Mouse (Mus musculus) liver, adult 2 months (tissue): ENCODE measurements around the gene Mindy1. TPM values are rescaled to one million over a fixed set of nuclear protein-coding genes. Genes with fewer than 3 reads are reported as not detected.

Experiments used
- polyA plus RNA-seq: library from polyadenylated mRNA; depleted of rRNA; stranded (reverse); fragments of >200 nt; gene quantifications from 2 replicates; pipeline ENCODE4 v1.2.3, GENCODE M21; 2012; rRNA removed
- total RNA-seq: library from RNA; depleted of rRNA; stranded (reverse); fragments of >200 nt; gene quantifications from 2 replicates; pipeline ENCODE4 v1.2.3, GENCODE M21; 2014; rRNA removed

Mindy1 gene
- total and polyA plus RNA-seq, 2 experiments = 56.6 to 137 TPM

Other genes with a start within 250 kb of the Mindy1 start
- 140 and 156 TPM in 2 replicates for gene Psmd4, start 238.7 kb upstream of the Mindy1 start, total RNA-seq
- 132 and 134 TPM in 2 replicates for gene Psmd4, start 238.7 kb upstream of the Mindy1 start, polyA plus RNA-seq
- 4.5 and 5.6 TPM in 2 replicates for gene Pip5k1a, start 174.4 kb upstream of the Mindy1 start, total RNA-seq
- gene Pip5k1a, start 174.4 kb upstream of the Mindy1 start, polyA plus RNA-seq = 5.2 and 6.7 TPM in 2 replicates
- 9.9 and 12.7 TPM in 2 replicates for gene Vps72, start 170.3 kb upstream of the Mindy1 start, total RNA-seq
- 25.1 and 27.4 TPM in 2 replicates for gene Vps72, start 170.3 kb upstream of the Mindy1 start, polyA plus RNA-seq
- 0.65 TPM in 1 of 2 replicates, not detected in the other for gene Tmod4, start 156.9 kb upstream of the Mindy1 start, total RNA-seq
- gene Tmod4, start 156.9 kb upstream of the Mindy1 start, polyA plus RNA-seq = 0.25 TPM in 1 of 2 replicates, not detected in the other
- gene Scnm1, start 147.3 kb upstream of the Mindy1 start, total RNA-seq = 12.6 and 13.3 TPM in 2 replicates
- 15.2 and 17.7 TPM in 2 replicates for gene Scnm1, start 147.3 kb upstream of the Mindy1 start, polyA plus RNA-seq
- gene Lysmd1, start 147.3 kb upstream of the Mindy1 start, total RNA-seq = 7.0 and 7.9 TPM in 2 replicates
- gene Lysmd1, start 147.3 kb upstream of the Mindy1 start, polyA plus RNA-seq = 6.1 and 6.5 TPM in 2 replicates
- gene Tnfaip8l2, start 139.0 kb upstream of the Mindy1 start, total RNA-seq = 2.3 and 2.8 TPM in 2 replicates
- gene Tnfaip8l2, start 139.0 kb upstream of the Mindy1 start, polyA plus RNA-seq = 2.7 and 4.0 TPM in 2 replicates
- gene Sema6c, start 120.9 kb upstream of the Mindy1 start, total RNA-seq = 0.65 and 1.1 TPM in 2 replicates
- 2.1 and 2.9 TPM in 2 replicates for gene Sema6c, start 120.9 kb upstream of the Mindy1 start, polyA plus RNA-seq
- 13.7 and 17.6 TPM in 2 replicates for gene Gabpb2, start 63.4 kb upstream of the Mindy1 start, total RNA-seq
- 4.4 and 6.1 TPM in 2 replicates for gene Gabpb2, start 63.4 kb upstream of the Mindy1 start, polyA plus RNA-seq
- gene Cdc42se1, start 52.6 kb upstream of the Mindy1 start, total RNA-seq = 8.9 and 12.3 TPM in 2 replicates
- gene Cdc42se1, start 52.6 kb upstream of the Mindy1 start, polyA plus RNA-seq = 12.4 and 13.1 TPM in 2 replicates
- gene Mllt11, start 49.2 kb upstream of the Mindy1 start, total RNA-seq = 0.81 and 0.83 TPM in 2 replicates
- gene Mllt11, start 49.2 kb upstream of the Mindy1 start, polyA plus RNA-seq = 0.81 and 1.4 TPM in 2 replicates
- 0.09 TPM in 1 of 2 replicates, not detected in the other for gene Gm128, start 39.7 kb upstream of the Mindy1 start, total RNA-seq
- gene Gm128, start 39.7 kb upstream of the Mindy1 start, polyA plus RNA-seq = 0.06 TPM in 1 of 2 replicates, not detected in the other
- gene Bnipl, start 30.2 kb upstream of the Mindy1 start, total RNA-seq = 0.07 TPM in 1 of 2 replicates, not detected in the other
- gene Bnipl, start 30.2 kb upstream of the Mindy1 start, polyA plus RNA-seq = 0.16 TPM in 1 of 2 replicates, not detected in the other
- gene Prune1, start 731 bp downstream of the Mindy1 start, total RNA-seq = 7.6 and 7.8 TPM in 2 replicates
- 11.3 and 12.8 TPM in 2 replicates for gene Prune1, start 731 bp downstream of the Mindy1 start, polyA plus RNA-seq
- 0.54 and 0.55 TPM in 2 replicates for gene Anxa9, start 25.8 kb downstream of the Mindy1 start, total RNA-seq
- gene Anxa9, start 25.8 kb downstream of the Mindy1 start, polyA plus RNA-seq = 0.47 and 0.91 TPM in 2 replicates
- 283 and 284 TPM in 2 replicates for gene Cers2, start 33.4 kb downstream of the Mindy1 start, total RNA-seq
- gene Cers2, start 33.4 kb downstream of the Mindy1 start, polyA plus RNA-seq = 266 and 271 TPM in 2 replicates
- 13.3 and 15.7 TPM in 2 replicates for gene Setdb1, start 75.9 kb downstream of the Mindy1 start, total RNA-seq
- gene Setdb1, start 75.9 kb downstream of the Mindy1 start, polyA plus RNA-seq = 6.3 and 8.6 TPM in 2 replicates
- not detected in 2 replicates for gene 4930558C23Rik, start 121.5 kb downstream of the Mindy1 start, total RNA-seq
- not detected in 2 replicates for gene 4930558C23Rik, start 121.5 kb downstream of the Mindy1 start, polyA plus RNA-seq
- 23.6 and 24.3 TPM in 2 replicates for gene Arnt, start 153.0 kb downstream of the Mindy1 start, total RNA-seq
- gene Arnt, start 153.0 kb downstream of the Mindy1 start, polyA plus RNA-seq = 14.2 and 20.8 TPM in 2 replicates
- gene Ctsk, start 217.9 kb downstream of the Mindy1 start, total RNA-seq = 0.81 and 1.3 TPM in 2 replicates
- gene Ctsk, start 217.9 kb downstream of the Mindy1 start, polyA plus RNA-seq = 0.09 and 0.60 TPM in 2 replicates
- gene Ctss, start 245.4 kb downstream of the Mindy1 start, total RNA-seq = 60.6 and 77.4 TPM in 2 replicates
- gene Ctss, start 245.4 kb downstream of the Mindy1 start, polyA plus RNA-seq = 9.1 and 13.5 TPM in 2 replicates